Mouse (Mus musculus) c-Kit-negative CD71-positive TER-119-positive erythroid progenitor cells, embryonic 14.5 days (primary cell): ENCODE data around the gene Bicd1.

Source experiments
- DNase-seq: peaks from one replicate; pipeline ENCODE4 v3.0.0-alpha.2; 2013; ENCODE audit warnings: low read depth, low spot score

Bicd1 gene

DNA sequence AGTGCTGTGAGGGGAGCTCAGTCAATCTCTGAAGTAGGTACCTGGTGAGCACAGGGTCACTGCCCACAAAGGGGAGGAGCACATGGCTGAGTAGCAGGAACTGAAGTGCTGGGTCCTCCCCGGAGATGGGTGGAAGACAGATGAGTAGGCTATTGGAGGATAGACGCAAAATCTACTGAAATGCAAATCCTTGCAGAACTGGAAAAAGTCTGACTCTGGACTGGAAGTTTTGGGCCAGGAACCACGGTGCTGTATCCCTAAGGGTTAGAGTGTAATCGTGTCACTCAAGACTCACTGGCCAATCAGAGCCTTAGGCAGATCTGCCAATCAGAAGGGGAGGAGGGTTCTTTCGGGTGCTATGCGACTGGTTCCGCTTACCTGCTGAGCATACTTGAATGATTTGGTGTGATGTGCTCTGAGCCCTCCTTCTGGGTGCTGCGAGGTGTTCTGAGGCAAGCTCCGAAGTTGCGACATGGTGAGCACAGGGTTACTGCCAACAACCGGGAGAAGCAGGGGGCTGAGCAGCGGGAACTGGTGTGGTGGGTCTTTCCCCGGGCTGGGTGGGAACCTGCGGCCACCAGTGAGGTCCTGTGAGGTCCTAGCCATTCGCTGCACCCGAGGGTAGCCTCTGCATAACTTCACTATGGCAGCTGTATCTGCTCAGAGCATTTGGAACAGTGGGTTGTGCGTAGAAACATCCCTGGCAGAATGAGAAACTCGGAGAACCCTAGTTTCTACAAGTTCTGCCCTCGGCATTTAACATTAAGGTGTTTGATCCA lies 157.2 kb downstream of the Bicd1 start:
- peak; percentile 15 for DNase-seq

DNA sequence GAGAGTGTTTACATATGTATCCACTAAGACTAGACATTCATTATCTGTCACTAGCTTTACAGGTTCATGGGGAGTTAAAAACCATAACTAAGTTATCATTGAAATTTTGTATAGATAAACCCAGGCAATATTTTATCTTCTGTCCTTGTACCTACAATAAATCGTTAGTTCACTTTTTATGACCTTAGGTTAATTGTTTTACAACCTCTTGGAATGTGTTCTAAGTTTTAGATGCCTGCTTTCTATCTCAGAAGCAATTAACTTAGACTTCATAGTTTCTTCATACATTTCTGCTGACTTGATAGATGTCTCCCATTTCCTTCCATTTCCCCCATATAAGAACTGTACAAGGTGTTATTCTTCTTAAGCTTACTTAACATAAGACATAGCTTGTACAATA lies 158.5 kb downstream of the Bicd1 start:
- DNase-seq: no peak

DNA sequence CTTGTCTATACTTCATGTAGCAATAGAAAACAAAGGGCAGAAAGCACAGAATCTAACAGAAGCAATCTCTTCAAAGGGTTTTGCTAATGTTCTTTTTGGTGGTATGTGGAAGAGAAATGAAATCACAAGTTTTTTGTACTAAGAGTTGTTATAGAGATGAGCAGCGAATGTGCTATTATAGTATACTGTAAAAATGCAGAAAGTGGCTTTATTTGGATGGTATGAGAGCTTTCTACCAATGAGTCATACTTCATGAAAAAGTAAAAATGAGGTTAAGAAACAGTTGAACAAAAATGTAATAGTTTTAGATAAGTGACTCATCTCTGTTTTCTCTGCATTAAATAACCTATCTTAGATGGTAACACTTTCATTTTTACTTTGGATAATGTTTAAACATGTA lies 165.6 kb downstream of the Bicd1 start:
- DNase-seq: no peak

DNA sequence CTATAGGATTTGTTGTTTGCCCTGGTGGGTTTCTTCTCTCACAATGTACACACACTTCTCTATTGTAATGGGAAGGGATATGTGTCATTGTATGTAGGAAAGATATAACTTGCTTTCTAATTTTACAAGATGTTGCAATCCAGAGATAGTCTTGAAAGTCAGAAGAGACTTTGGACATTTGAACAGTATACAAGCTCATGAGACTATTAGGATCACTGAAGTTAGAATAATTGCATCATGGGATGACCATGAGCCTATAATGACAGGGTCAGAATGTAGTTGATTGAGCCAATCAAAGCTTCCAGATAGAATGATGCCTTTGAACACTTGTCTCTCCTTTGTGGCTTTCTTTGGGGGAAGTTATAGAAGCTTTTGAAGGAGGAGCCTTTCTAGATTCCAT lies 171.4 kb downstream of the Bicd1 start:
- DNase-seq: no peak

DNA sequence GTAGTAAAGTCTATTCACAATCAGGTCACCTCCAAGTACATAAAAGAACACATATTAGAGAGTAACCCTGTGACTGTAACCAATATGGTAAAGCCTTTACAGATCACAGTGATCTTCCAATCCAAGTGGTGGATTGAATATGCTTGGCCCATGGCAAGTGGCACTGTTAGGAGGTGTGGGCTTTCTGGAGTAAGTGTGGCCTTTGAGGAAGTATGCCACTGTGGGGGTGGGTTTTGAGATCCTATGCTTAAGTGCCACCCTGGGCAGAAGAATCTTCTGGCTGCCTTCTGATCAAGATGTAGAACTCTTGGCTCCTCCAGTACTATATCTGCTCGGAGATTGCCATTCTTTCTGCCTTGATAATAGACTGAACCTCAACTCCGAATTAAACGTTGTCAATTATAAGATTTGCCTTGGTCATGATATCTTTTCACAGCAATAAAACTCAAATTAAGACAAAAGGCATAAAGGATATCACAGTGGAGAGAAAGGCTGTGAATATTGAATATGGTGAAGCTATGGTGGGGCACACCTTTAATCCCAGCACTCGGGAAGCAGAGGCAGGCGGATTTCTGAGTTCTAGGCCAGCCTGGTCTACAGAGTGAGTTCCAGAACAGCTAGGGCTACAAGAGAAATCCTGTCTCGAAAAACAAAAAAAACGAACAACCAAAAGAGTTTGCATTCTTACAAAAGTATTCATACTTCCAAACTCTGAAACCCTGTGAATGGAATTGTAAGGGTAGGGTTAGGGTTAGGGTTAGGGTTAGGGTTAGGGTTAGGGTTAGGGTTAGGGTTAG lies 177.2 kb downstream of the Bicd1 start:
- no peak for DNase-seq
